Mouse (Mus musculus): ENCODE results near the gene Hes1. TPM values are rescaled to one million over a fixed set of nuclear protein-coding genes. Genes with fewer than 3 reads are reported as not detected.

The Hes1 gene
- 66.2 and 73.1 TPM in 2 replicates for polyA plus RNA-seq (2015; fragmentation: Nextera tagmentation; extraction: Ambion mirVana)

GRCm38 (mm10) chr16:30063984-30064453 is at the start of gene Hes1:
TSS of gene Hes1 (plus strand) at chr16:30064384.
- DNase-seq (ENCODE audit: low spot score) = peak; percentile 98
- Histone ChIP-seq H3K27ac (replicated peaks) (peak within 1 kb of the TSS; percentile 98), H3K27me3 (ENCODE audit: control insufficient read depth, insufficient read depth, low read length) (no peaks in the 10 kb centered on the region), H3K4me1 (replicated peaks; ENCODE audit: control insufficient read depth, insufficient read depth) (peaks cover 18% of the 10 kb centered on the region), H3K4me3 (ENCODE audit: low read depth, low read length) (peak within 1 kb of the TSS; percentile 70), H3K4me2 (replicated peaks; ENCODE audit: low read depth) (peak within 1 kb of the TSS; percentile 90), H3K9ac (ENCODE audit: low read length) (peak within 1 kb of the TSS; percentile 83), H3K9me3 (ENCODE audit: control insufficient read depth, low read length) (no peaks in the 10 kb centered on the region), H3K36me3 (ENCODE audit: control insufficient read depth, insufficient read depth, low read length) (no peaks in the 10 kb centered on the region)
- TF ChIP-seq EP300 (optimal IDR thresholded peaks at IDR 0.05) = no peak
- 0 out of 2 replicates have a peak, but pooled peaks have one; percentile 18 for TF ChIP-seq CTCF (IDR thresholded peaks at IDR 0.05; ENCODE audit: low read depth)
- ATAC-seq (ENCODE audit: low FRiP score, low TSS enrichment) = peak; percentile 85
- WGBS = 0% methylated on average over 46 of the region's 57 CpGs

DNA sequence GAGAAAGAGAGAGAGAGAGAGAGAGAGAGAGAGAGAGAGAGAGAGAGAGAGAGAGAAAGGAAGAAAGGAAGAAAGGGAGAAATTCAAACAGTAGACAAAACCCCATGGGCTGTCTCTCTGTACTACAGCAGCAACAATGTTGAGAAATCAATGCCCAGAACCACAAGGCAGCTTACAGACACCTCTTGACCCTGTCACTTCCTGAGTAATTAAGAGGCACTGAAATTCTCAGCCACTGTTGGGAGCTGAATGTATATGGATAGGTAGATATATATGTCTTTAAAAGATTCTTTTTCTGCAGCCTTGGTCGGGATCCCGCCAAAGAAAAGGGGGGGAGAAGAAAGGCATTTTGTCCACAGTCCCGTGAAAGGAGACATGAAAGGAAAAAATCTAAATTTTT is 48.1 kb upstream of the Hes1 start:
- Histone ChIP-seq H3K9me3 (ENCODE audit: control insufficient read depth, low read length) (no peaks in the 10 kb centered on the region), H3K4me3 (ENCODE audit: low read depth, low read length) (no peak overlapping the region), H3K9ac (ENCODE audit: low read length) (no peak overlapping the region), H3K4me1 (replicated peaks; ENCODE audit: control insufficient read depth, insufficient read depth) (no peaks in the 10 kb centered on the region), H3K27ac (replicated peaks) (no peak overlapping the region), H3K4me2 (replicated peaks; ENCODE audit: low read depth) (no peak overlapping the region), H3K27me3 (ENCODE audit: control insufficient read depth, insufficient read depth, low read length) (no peaks in the 10 kb centered on the region), H3K36me3 (ENCODE audit: control insufficient read depth, insufficient read depth, low read length) (no peaks in the 10 kb centered on the region)
- TF ChIP-seq EP300 (optimal IDR thresholded peaks at IDR 0.05) (no peak), CTCF (IDR thresholded peaks at IDR 0.05; ENCODE audit: low read depth) (no peak)
- DNase-seq (ENCODE audit: low spot score) (no peak), ATAC-seq (ENCODE audit: low FRiP score, low TSS enrichment) (no peak)
- 46% methylated on average over 3 of the region's 3 CpGs for WGBS

- Histone ChIP-seq H3K9ac (ENCODE audit: low read length) (no peak overlapping the region), H3K27ac (replicated peaks) (no peak overlapping the region), H3K4me3 (ENCODE audit: low read depth, low read length) (no peak overlapping the region), H3K36me3 (ENCODE audit: control insufficient read depth, insufficient read depth, low read length) (no peaks in the 10 kb centered on the region), H3K9me3 (ENCODE audit: control insufficient read depth, low read length) (no peaks in the 10 kb centered on the region), H3K4me2 (replicated peaks; ENCODE audit: low read depth) (0 out of 2 replicates have a peak overlapping the region, but pooled peaks have one; percentile 8), H3K27me3 (ENCODE audit: control insufficient read depth, insufficient read depth, low read length) (no peaks in the 10 kb centered on the region), H3K4me1 (replicated peaks; ENCODE audit: control insufficient read depth, insufficient read depth) (peaks cover 2% of the 10 kb centered on the region; the same call in 1 of the 2 replicates)
- no peak for TF ChIP-seq CTCF (IDR thresholded peaks at IDR 0.05; ENCODE audit: low read depth)
- TF ChIP-seq EP300 (optimal IDR thresholded peaks at IDR 0.05) = no peak
- DNase-seq (ENCODE audit: low spot score) = no peak
- no peak for ATAC-seq (ENCODE audit: low FRiP score, low TSS enrichment)
- 45% methylated on average over 13 of the region's 13 CpGs for WGBS
Observed at GRCm38 (mm10) chr16:30020124-30020523, 44.1 kb upstream of the Hes1 start.

DNA sequence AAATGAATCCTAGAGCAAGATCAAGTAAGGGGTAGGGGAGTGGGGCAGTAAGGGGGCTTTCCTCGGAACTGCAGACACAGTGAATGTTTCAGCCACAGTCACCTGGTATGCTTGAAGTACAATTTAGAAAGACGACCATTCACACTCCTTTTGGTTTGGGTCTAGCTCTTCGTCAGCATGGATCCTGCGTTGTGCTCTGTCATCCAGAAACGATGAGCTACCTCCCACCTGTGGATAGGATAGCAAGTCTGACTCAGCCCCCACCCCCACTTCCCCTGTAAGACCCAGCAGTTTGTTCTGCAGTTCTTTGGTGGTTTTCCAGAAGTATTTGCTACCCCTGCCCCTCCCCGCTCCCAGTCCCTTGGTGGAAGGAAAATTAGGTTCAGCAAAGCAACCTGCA is 41.8 kb upstream of the Hes1 start:
- H3K27ac ChIP-seq (replicated peaks) = no peak overlapping the region
- TF ChIP-seq EP300 (optimal IDR thresholded peaks at IDR 0.05) = no peak
- H3K4me3 ChIP-seq (ENCODE audit: low read depth, low read length) = no peak overlapping the region
- DNase-seq (ENCODE audit: low spot score) (no peak), ATAC-seq (ENCODE audit: low FRiP score, low TSS enrichment) (no peak)
- no peaks in the 10 kb centered on the region for H3K9me3 ChIP-seq (ENCODE audit: control insufficient read depth, low read length)
- 76% methylated on average over 6 of the region's 6 CpGs for WGBS
- H3K4me2 ChIP-seq (replicated peaks; ENCODE audit: low read depth) = no peak overlapping the region
- peaks cover 2% of the 10 kb centered on the region; the same call in 1 of the 2 replicates for H3K4me1 ChIP-seq (replicated peaks; ENCODE audit: control insufficient read depth, insufficient read depth)
- no peaks in the 10 kb centered on the region for H3K27me3 ChIP-seq (ENCODE audit: control insufficient read depth, insufficient read depth, low read length)
- H3K36me3 ChIP-seq (ENCODE audit: control insufficient read depth, insufficient read depth, low read length) = no peaks in the 10 kb centered on the region
- H3K9ac ChIP-seq (ENCODE audit: low read length) = no peak overlapping the region

DNA sequence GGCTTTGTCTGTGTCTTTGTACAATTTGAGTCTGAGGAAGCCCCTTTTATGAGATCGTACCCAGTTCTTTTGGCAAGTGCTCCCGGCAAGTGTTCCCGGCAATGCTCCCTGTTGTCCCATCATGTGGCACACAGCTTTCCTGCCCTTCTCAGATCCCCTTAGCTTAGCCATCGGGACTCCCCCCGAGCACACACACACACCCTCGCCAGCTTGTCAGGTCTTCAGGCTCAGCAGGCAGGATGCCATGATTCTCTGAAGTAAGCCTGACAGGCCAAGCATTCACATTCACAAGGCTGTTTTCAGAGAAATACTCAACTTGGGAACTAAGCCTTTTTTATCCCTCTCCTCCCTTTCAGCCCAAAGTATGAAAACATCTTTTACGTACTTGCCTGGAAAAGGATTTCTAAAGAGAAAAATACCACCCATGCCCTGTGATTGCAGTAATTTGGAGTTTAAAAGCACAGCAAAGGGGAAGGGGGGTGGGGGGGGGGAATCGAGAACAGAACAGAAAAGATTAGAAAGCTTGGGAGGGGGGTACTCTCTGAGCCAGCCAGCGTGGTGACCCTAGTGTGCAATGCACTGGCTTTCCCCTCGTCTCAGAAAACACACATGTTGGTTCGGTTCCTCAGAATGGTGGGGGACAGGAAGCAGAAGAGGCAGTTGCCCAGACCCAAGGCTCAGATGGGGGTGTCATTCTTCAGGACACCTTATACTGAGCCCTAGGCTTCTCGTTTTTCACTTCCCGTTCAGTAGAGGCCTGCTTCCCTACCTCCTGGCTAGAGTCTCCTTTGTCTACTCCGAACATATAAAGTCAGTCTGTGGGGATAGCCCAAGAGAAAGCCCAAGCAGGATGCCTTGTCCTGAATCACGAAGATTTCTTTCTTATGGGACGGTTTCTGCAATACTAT is 41.0 kb upstream of the Hes1 start:
- no peak overlapping the region for H3K9ac ChIP-seq (ENCODE audit: low read length)
- no peak overlapping the region for H3K4me2 ChIP-seq (replicated peaks; ENCODE audit: low read depth)
- no peaks in the 10 kb centered on the region for H3K27me3 ChIP-seq (ENCODE audit: control insufficient read depth, insufficient read depth, low read length)
- ATAC-seq (ENCODE audit: low FRiP score, low TSS enrichment) (no peak), DNase-seq (ENCODE audit: low spot score) (no peak)
- no peaks in the 10 kb centered on the region for H3K36me3 ChIP-seq (ENCODE audit: control insufficient read depth, insufficient read depth, low read length)
- no peak overlapping the region for H3K4me3 ChIP-seq (ENCODE audit: low read depth, low read length)
- H3K9me3 ChIP-seq (ENCODE audit: control insufficient read depth, low read length) = no peaks in the 10 kb centered on the region
- TF ChIP-seq CTCF (IDR thresholded peaks at IDR 0.05; ENCODE audit: low read depth) (no peak), EP300 (optimal IDR thresholded peaks at IDR 0.05) (no peak)
- 66% methylated on average over 16 of the region's 16 CpGs for WGBS
- H3K27ac ChIP-seq (replicated peaks) = no peak overlapping the region
- H3K4me1 ChIP-seq (replicated peaks; ENCODE audit: control insufficient read depth, insufficient read depth) = peaks cover 2% of the 10 kb centered on the region; the same call in 1 of the 2 replicates

Measured in stomach, postnatal 0 days (tissue).